Mouse (Mus musculus) bone marrow, adult 2 months (tissue): ENCODE results near the gene Thoc3. TPM values are rescaled to one million over a fixed set of nuclear protein-coding genes. Genes with fewer than 3 reads are reported as not detected.

Source experiments
- H3K27ac ChIP-seq: fragments of 200-500 bp; 2 replicates; pipeline ENCODE4 v1.5.1; 2012; ENCODE audit warnings: low read depth, mild to moderate bottlenecking, control low read depth, inconsistent platforms, low read length; ENCODE audit not compliant: control insufficient read depth, poor library complexity, insufficient read depth
- H3K4me1 ChIP-seq: fragments of 200-500 bp; 2 replicates; pipeline ENCODE4 v1.6.1; 2011; ENCODE audit warnings: low read length; ENCODE audit not compliant: control insufficient read depth, insufficient read depth
- H3K4me3 ChIP-seq: fragments of 200-500 bp; replicated peaks from 2 replicates; pipeline ENCODE3; 2011; ENCODE audit warnings: mild to moderate bottlenecking, low read depth, low read length, control low read depth; ENCODE audit not compliant: control insufficient read depth
- CTCF ChIP-seq: fragments of 200-500 bp; IDR thresholded peaks from 2 replicates; pipeline ENCODE4 v1.5.1; 2011; ENCODE audit warnings: low read length, control low read depth; ENCODE audit not compliant: control insufficient read depth, insufficient read depth
- POLR2A ChIP-seq: fragments of 200-500 bp; IDR thresholded peaks from 2 replicates; pipeline ENCODE4 v1.6.1; 2011; ENCODE audit warnings: low read depth, mild to moderate bottlenecking, control low read depth, low read length, borderline replicate concordance; ENCODE audit not compliant: control insufficient read depth
- WGBS: fragments of 180-500 bp; shearing (Covaris S2); methylation state at CpG from one replicate; pipeline ENCODE4 v1.1.7; 2018; 5-methylcytosine and 5-hydroxymethylcytosine counted together
- polyA plus RNA-seq: library from polyadenylated mRNA; stranded (reverse); fragments of >200 nt; gene quantifications from 2 replicates; pipeline ENCODE4 v1.2.4, GENCODE M21; 2011; ENCODE audit warnings: low replicate concordance; ENCODE audit not compliant: missing spikeins, insufficient read depth, insufficient read length

The Thoc3 gene
- polyA plus RNA-seq, 1 experiment, result 17.6 TPM

DNA sequence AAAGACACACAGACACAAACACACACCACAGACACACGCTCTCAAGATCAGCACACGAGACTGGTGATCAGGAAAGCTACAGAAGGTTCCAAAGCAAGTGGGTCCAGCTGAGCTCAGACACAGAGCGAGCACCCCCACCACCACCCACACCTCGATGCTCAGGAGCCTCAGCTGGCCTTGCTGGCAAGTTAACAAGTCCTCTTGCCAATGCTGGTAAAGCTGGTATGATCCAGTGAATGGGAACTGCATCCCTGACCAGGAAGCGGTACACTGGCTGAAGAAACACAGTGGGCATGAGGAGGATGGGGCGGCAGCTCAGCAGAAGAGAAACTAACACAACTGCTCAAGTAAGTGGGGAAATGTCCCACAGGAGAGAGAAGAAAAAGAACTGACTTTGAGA lies 22.7 kb upstream of the Thoc3 start:
- WGBS, result 71% methylated on average over 6 of the region's 6 CpGs
- H3K4me3 ChIP-seq, result no peak overlapping the region
- no peaks in the 10 kb centered on the region for H3K4me1 ChIP-seq
- H3K27ac ChIP-seq, result no peak overlapping the region
- TF ChIP-seq POLR2A, result no peak
- TF ChIP-seq CTCF, result no peak

DNA sequence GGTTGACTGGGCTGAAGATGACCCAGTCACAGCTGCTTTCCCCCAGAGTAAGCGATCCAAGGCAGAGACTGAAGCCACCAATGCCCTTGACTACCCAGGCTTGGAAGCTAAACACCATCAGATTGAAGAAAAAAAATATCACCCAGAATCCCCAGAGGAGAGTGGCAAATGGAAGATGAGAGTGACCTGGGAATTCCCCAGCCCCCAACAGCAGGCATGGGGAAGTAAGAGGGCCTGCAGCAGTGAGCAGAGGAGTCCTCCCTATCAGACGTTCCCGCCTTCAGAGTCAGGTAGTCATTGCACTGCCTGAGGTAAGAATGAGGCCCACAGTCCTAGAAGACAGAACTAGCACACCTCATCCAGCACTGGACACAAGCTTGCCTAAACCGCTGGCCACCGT lies 21.8 kb upstream of the Thoc3 start:
- TF ChIP-seq POLR2A (no peak), CTCF (no peak)
- Histone ChIP-seq H3K4me3 (no peak overlapping the region), H3K27ac (no peak overlapping the region), H3K4me1 (no peaks in the 10 kb centered on the region)
- 69% methylated on average over 5 of the region's 5 CpGs for WGBS

GRCm38 (mm10) chr13:54481498-54481897 lies 12.8 kb upstream of the Thoc3 start:
- TF ChIP-seq POLR2A (no peak), CTCF (no peak)
- 85% methylated on average over 14 of the region's 14 CpGs for WGBS
- Histone ChIP-seq H3K4me1 (no peaks in the 10 kb centered on the region; the same call in 1 of the 2 replicates), H3K4me3 (no peak overlapping the region), H3K27ac (no peak overlapping the region)

DNA sequence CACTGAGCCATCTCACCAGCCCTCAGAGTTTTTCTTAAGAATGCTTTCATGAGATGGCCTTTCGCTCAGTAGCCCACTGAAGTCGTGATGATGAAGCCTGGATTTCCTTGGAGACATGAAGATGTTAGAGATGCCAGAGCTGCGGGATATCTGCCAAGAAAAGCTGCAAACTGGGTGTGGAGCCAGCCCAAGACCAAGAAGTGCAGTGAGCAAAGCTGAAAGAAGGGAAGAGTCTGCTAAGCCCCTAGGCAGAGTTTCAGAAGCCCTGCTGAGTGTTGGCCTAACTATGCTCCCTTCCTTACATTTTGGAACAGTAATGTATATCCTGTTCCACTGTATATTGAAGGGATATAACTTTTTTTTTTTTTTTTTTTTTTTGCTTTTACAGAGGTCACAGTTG lies 10.6 kb upstream of the Thoc3 start:
- 59% methylated on average over 3 of the region's 3 CpGs for WGBS
- H3K4me3 ChIP-seq, result no peak overlapping the region
- TF ChIP-seq CTCF, result no peak
- TF ChIP-seq POLR2A, result no peak
- H3K4me1 ChIP-seq, result no peaks in the 10 kb centered on the region; the same call in 1 of the 2 replicates
- no peak overlapping the region for H3K27ac ChIP-seq

DNA sequence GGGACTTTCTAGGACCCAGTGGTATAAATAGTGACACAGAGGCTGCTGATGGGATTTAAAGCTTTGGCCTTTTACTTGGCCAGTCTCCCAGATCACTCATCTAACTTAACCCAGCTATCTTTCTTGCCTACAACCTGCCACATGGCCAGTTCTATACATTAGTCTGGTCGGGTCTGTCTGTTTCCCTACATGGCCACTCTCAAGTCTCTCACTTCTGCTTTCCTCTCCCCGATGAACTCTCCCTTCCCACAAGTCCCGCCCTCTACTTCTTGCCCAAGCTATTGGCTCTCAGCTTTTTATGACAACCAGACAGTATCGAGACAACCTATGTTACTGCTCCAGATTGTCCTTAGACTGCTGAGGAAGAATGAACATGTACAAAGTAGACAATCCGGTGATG lies 7.1 kb upstream of the Thoc3 start:
- Histone ChIP-seq H3K27ac (no peak overlapping the region), H3K4me1 (no peaks in the 10 kb centered on the region; the same call in 1 of the 2 replicates), H3K4me3 (no peak overlapping the region)
- TF ChIP-seq CTCF, result no peak
- no peak for TF ChIP-seq POLR2A
- 7% methylated on average over 5 of the region's 5 CpGs for WGBS

- Histone ChIP-seq H3K27ac (no peak overlapping the region), H3K4me3 (no peak overlapping the region), H3K4me1 (no peaks in the 10 kb centered on the region; the same call in 1 of the 2 replicates)
- 69% methylated on average over 2 of the region's 2 CpGs for WGBS
- TF ChIP-seq POLR2A (no peak), CTCF (no peak)
Observed at GRCm38 (mm10) chr13:54474996-54475395, 6.3 kb upstream of the Thoc3 start.

GRCm38 (mm10) chr13:54471967-54472366 lies 3.3 kb upstream of the Thoc3 start:
- no peak overlapping the region for H3K4me3 ChIP-seq
- no peak overlapping the region for H3K27ac ChIP-seq
- H3K4me1 ChIP-seq, result peaks cover 2% of the 10 kb centered on the region; the same call in 1 of the 2 replicates
- 90% methylated on average over 4 of the region's 4 CpGs for WGBS
- TF ChIP-seq POLR2A, result no peak
- TF ChIP-seq CTCF, result no peak

DNA sequence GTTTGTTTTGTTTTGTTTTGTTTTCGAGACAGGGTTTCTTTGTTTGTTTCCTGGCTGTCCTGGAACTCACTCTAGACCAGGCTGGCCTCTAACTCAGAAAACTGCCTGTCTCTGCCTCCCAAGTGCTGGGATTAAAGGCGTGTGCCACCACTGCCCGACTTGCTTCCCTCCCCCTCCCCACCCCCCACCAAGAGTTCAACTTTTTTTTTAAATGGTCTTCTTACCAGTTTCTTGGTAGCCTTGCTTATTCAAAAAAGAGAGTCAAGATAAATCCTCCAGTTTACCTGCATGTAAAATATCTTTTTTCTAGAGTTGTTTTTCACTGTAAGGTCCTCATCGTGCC lies 334 bp upstream of the Thoc3 start:
- WGBS, result 14% methylated on average over 4 of the region's 4 CpGs
- Histone ChIP-seq H3K4me3 (peak overlapping the region; percentile 77), H3K4me1 (0 out of 2 replicates have a peak, but pooled peaks cover 2% of the 10 kb centered on the region), H3K27ac (no peak overlapping the region)
- TF ChIP-seq POLR2A (no peak), CTCF (no peak)

DNA sequence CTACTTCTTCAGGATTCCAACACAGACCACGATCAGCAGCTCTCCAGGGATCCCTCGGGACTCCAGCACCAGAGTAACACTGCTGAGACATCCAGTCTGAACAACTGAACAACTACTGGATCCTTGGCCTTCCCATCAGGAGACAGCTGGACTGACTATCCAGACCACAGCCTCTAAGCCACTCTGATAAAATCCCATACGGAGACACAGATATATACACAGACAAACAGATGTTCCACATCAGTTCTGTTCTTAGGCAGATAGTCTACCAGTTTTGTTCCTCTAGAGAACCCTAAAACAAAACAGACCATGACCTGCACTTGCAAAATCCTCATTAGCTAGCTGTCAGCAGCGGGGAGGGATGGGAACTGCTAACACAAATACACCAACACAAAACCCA lies 9.4 kb downstream of the Thoc3 start:
- H3K4me3 ChIP-seq, result no peak overlapping the region
- WGBS, result 81% methylated on average over 4 of the region's 4 CpGs
- no peak for TF ChIP-seq CTCF
- TF ChIP-seq POLR2A, result no peak
- no peaks in the 10 kb centered on the region for H3K4me1 ChIP-seq
- H3K27ac ChIP-seq, result no peak overlapping the region

DNA sequence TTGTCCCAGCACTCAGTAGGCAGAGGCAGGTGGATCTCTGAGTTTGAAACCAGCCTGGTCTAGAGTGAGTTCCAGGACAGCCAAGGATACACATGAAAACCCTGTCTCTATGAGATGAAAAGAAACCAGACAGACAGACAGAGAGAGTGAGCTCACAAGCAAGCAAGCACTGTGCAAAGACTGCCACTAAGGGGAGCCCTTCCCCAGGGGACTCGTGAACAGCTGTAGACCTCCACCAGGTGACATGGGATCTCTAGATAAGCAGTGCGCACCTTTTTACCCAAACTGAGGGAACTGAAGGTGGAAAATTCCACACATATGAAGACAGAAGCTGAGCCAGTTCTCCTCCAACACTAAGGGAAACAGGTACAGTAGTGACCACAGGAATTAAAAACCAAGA lies 11.6 kb downstream of the Thoc3 start:
- Histone ChIP-seq H3K4me3 (no peak overlapping the region), H3K4me1 (no peaks in the 10 kb centered on the region), H3K27ac (no peak overlapping the region)
- no peak for TF ChIP-seq POLR2A
- peak; percentile 74 for TF ChIP-seq CTCF
- 62% methylated on average over 2 of the region's 2 CpGs for WGBS
